Mouse (Mus musculus) ZHBTc4 (cell line): Measurements from ENCODE around the gene Atp11b.
A peak's percentile ranks its signal among the peaks of the same experiment; 100 is the strongest.

Source experiments
- DNase-seq: peaks from one replicate; pipeline ENCODE4 v3.0.0-alpha.2; 2011; ENCODE audit warnings: low read depth, low spot score

The Atp11b gene

DNA sequence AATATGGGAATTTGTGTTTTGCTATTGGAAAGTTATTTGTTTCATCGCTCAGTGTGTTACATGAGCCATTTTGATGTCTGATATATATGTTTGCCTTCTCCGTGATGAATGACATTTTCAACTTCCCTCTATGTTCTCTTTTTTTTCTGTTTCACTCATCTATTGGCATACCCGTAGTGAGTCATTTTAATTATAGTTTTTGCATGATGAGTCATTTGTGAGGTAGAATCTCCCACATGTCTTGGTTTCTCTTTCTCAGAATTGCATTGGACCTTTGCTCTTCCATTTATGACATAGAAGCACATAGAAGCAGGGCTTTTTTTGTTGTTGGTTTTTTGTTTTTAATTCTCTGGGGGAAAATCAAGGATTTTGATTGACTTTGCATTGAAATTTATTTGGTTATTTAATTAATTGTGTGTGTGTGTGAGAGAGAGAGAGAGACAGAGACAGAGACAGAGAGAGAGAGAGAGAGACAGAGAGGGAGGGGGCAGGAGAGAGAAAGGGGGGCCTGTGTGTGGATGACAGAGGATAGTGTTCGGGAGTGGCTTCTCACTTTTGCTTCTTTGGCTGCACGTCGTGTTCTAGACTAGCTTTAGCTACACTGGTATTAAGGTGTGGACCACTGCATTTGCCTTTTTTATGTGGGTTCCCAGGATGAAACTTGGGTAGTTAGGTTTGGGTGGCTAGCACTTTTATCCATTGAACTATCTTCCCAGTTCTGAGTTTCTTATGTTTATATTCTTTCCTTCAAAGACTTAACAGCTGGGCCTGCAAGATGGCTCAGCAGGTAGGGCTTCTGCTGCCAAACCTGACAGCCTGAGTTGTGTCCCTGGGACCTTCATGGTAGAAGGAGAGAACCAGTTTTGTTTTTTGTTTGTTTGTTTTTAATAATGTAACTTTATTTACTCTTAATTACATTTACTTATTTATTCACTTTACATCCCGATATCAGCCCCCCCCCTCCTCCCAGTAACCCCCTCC lies 11.0 kb downstream of the Atp11b start:
- DNase-seq, result no peak

- no peak for DNase-seq
Observed at GRCm38 (mm10) chr3:35779748-35780147, 25.8 kb downstream of the Atp11b start.

GRCm38 (mm10) chr3:35802040-35802439 lies 48.1 kb downstream of the Atp11b start:
- no peak for DNase-seq

GRCm38 (mm10) chr3:35819887-35820286 lies 66.0 kb downstream of the Atp11b start:
- DNase-seq, result no peak

DNA sequence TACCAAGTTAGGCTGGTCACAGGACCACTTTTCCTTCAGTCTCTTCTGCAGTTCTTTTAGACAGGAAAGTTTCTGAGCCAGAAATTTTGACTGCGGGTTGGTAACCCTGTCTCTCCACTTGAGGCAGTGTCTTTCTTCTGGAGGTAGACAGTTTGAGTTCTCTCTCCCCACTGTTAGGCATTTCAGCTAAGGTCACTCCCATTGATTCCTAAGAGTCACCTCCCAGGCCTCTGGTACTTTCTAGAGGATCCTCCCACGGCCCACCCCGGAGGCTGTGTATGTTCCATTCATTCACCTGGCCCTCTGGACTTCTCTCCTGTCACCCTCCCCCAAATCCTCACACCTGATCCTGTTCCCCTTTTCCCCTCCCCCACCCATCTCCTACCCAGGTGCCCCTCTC lies 68.1 kb downstream of the Atp11b start:
- DNase-seq, result peak; percentile 44

DNA sequence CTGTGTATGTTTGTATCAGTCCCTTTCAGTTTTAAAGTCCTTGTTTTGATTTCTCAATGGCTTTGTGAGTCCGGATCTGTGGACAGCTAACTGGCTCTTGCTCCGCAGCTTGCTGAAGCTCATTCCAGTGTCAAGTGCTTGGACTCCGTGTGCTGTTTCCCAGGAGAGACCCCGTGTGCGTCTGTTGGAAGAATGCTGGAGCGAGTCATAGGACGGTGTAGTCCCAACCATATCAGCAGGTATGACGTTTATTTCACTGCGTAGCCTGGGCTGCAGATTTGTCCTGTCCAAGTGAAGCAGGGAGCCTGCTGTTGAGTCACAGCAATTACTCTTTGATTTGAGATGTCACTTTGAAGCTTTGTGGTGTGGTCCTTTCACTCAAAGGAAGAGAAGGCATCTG lies 95.4 kb downstream of the Atp11b start:
- DNase-seq, result no peak

- peak; percentile 9 for DNase-seq
Observed at GRCm38 (mm10) chr3:35883267-35883666, 129.4 kb downstream of the Atp11b start.

DNA sequence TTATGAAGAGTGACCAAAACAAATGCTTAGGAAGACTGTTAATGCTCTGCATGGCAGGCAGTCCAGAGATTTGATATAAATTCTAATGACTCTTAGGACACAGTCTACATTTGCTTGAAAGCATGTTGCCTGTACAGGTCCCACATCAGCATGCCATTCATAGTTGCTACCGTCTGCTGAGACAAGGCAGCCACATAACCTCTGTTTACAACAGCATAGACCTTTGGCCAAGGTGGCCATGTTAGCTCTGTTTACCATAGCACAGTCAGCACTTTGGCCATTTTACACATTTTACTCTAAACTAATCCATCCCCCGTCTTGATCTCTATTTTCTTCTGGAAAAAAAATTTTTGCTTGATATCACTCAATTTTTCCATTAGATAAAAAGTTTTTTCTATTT lies 135.6 kb downstream of the Atp11b start:
- DNase-seq, result no peak

GRCm38 (mm10) chr3:35891123-35891522 lies 137.2 kb downstream of the Atp11b start:
- no peak for DNase-seq

DNA sequence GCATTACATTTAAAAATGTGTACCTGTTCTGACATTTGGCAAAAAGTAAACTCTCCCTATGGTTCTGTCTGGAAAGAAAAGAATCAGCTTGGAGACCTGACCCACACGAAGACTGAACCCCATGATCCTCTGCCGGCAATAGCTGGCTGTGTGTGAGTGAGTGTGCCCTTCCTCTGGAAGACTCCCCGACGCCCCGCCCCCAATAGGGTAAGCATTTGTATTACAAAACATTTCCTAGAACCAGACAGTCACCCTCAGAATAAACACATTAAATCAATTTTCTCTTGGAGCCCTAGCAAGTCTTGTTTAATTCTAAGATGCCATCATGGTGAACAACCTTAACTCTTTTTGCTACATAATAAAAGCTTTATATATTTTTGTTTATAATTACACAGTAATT lies 139.2 kb downstream of the Atp11b start:
- DNase-seq, result peak; percentile 28

DNA sequence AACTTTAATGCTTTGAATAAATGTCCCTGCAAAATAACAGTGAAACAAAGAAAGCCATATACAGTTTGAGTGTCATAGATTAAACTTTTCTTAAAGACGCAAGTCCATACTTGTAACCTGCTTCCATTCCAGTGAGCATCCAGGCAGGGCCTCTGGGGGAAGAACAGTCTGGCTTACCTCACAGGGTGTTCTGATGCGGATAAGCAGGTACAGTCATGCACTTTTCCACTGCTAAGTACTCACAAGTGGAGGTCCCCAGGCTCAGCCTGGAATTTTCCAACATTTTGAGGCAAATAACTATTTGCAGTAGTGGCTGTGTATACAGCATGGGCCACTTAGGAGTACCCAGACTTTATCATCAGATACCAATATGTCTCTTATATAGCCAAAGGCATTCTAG lies 144.0 kb downstream of the Atp11b start:
- no peak for DNase-seq

- no peak for DNase-seq
Observed at GRCm38 (mm10) chr3:35899109-35899508, 145.2 kb downstream of the Atp11b start.

GRCm38 (mm10) chr3:35900555-35901204 lies 146.8 kb downstream of the Atp11b start:
- DNase-seq, result no peak
